20 mouse cellular contexts compared by ENCODE assay signal in the genomic region with DNA sequence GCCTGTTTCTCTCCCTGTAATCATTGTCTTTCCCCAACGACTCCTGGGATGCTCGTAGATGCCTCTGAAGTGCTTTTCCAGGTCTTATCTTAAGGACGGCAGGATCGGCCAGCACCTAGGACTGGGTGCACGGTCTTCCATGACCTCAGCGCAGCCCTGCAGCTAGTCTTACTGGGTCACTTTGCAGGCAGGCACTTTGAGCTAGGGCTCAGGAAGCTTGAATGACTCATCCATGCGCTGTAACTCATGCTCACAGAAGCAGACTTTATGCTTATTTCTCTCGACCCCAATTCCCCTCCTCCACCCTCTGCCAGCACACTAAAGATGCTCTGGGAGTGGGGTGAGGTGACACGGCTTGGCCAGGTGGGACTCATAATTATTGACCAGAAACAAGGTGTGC. TPM values are rescaled to one million over a fixed set of nuclear protein-coding genes. Genes with fewer than 3 reads are reported as not detected.
"Had no signal": no experiment of that assay in that cellular context is flagged by ENCODE, and none has a peak within 500 bp of the region (broad histone marks: within the 10 kb centered on the region; RNA-seq: fewer than 3 reads in every experiment).

No protein-coding gene starts in this region.

- DNase-seq: liver, postnatal 0 days; lung, adult 2 months; lung, postnatal 14 days; lung, postnatal 36 days; right cerebral cortex, postnatal 14 days; thymus, adult 2 months; thymus, postnatal 36 days had no signal

- ATAC-seq: liver, postnatal 0 days; lung, postnatal 0 days; midbrain, embryonic 13.5 days; midbrain, embryonic 15.5 days had no signal

RNA-seq across cellular contexts. Expression of gene Chrna9, which starts 31.9 kb away (rescaled TPM):
- total RNA-seq: megakaryocyte progenitor cell, adult 5-6 weeks; midbrain, postnatal 0 days; monocyte, adult 5-6 weeks; neutrophil, adult 5-6 weeks had no signal
- polyA plus RNA-seq: liver, postnatal 0 days; lung, postnatal 0 days; macrophage; midbrain, embryonic 11.5 days; midbrain, embryonic 13.5 days; midbrain, embryonic 15.5 days; midbrain, postnatal 0 days; neural tube, embryonic 12.5 days; neural tube, embryonic 14.5 days; stomach, embryonic 15.5 days; stomach, postnatal 0 days had no signal
